Mouse (Mus musculus): ENCODE results near the gene Gm20715.

DNA sequence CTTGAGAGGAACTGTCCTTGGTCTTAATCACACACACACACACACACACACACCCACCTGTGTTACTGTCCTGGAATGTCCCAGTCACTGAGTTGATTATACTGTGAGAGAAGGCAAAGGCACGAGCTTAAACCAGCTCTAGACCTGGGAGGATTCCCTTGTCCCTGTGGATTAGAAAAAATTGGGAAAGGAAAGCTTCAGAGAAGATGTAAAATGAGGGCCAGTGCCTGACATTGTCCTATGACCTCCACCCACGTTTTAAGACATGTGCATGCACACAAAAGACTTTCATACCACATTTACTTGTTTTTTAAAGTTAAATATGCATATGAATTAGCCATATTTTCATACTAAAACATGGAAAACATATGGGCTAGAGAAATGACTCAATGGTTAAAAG is 76.8 kb downstream of the Gm20715 start, which contains the start of gene Olfr5:
- no peak for TF ChIP-seq CTCF (IDR thresholded peaks at IDR 0.05; ENCODE audit: borderline replicate concordance, control insufficient read depth, extremely low read depth, insufficient read depth, low read length, poor library complexity)
- no peak for TF ChIP-seq POLR2A (IDR thresholded peaks at IDR 0.05; ENCODE audit: control insufficient read depth, extremely low read depth, insufficient read depth, low read length, poor library complexity)

Data from thymus, adult 2 months (tissue).